Mouse (Mus musculus) forebrain, embryonic 16.5 days (tissue): ENCODE data around the gene Prkar2b. TPM values are rescaled to one million over a fixed set of nuclear protein-coding genes. Genes with fewer than 3 reads are reported as not detected.

ENCODE experiments used
- ATAC-seq: fragments of 200-750 bp; cut with Nextera tagmentation; 2 replicates; pipeline ENCODE4 v1.8.0; 2017; ENCODE audit warnings: mild to moderate bottlenecking, moderate library complexity
- H3K27ac ChIP-seq: fragments of 300-500 bp; sonication (generic); 2 replicates; pipeline ENCODE4 v1.5.1; 2014; ENCODE audit warnings: low read length, control low read depth
- H3K27me3 ChIP-seq: fragments of 300-500 bp; sonication (generic); replicated peaks from 2 replicates; pipeline ENCODE4 v1.6.1; 2014; ENCODE audit warnings: low read length; ENCODE audit not compliant: control insufficient read depth, insufficient read depth
- H3K36me3 ChIP-seq: fragments of 300-500 bp; sonication (generic); 2 replicates; pipeline ENCODE4 v1.6.1; 2014; ENCODE audit not compliant: control insufficient read depth, insufficient read depth
- H3K4me1 ChIP-seq: fragments of 300-500 bp; sonication (generic); replicated peaks from 2 replicates; pipeline ENCODE4 v1.6.1; 2014; ENCODE audit warnings: low read length; ENCODE audit not compliant: control insufficient read depth, insufficient read depth
- H3K4me2 ChIP-seq: fragments of 300-500 bp; sonication (generic); 2 replicates; pipeline ENCODE4 v1.6.1; 2014; ENCODE audit warnings: mild to moderate bottlenecking, low read length, control low read depth
- H3K4me3 ChIP-seq: fragments of 300-500 bp; sonication (generic); replicated peaks from 2 replicates; pipeline ENCODE4 v1.5.1; 2014; ENCODE audit warnings: mild to moderate bottlenecking, low read length, control low read depth
- H3K9ac ChIP-seq: fragments of 300-500 bp; sonication (generic); replicated peaks from 2 replicates; pipeline ENCODE4 v1.6.1; 2014; ENCODE audit warnings: low read depth, low read length, control low read depth
- H3K9me3 ChIP-seq: fragments of 300-500 bp; sonication (generic); 2 replicates; pipeline ENCODE4 v1.6.1; 2016; ENCODE audit warnings: low read length; ENCODE audit not compliant: control insufficient read depth
- WGBS: fragments of 180-500 bp; shearing (Covaris S2); extraction: QIAGEN DNeasy Blood & Tissue Kit; methylation state at CpG from one replicate; pipeline ENCODE4 v1.1.7; 2014; 5-methylcytosine and 5-hydroxymethylcytosine counted together
- polyA plus RNA-seq: library from polyadenylated mRNA; unstranded; fragments of >200 nt; fragmentation: Nextera tagmentation; extraction: Ambion mirVana; gene quantifications from 2 replicates; pipeline ENCODE4 v1.2.1, GENCODE M21; 2015

The Prkar2b gene
- polyA plus RNA-seq, 1 experiment from 2014 or later, result 140 TPM

DNA sequence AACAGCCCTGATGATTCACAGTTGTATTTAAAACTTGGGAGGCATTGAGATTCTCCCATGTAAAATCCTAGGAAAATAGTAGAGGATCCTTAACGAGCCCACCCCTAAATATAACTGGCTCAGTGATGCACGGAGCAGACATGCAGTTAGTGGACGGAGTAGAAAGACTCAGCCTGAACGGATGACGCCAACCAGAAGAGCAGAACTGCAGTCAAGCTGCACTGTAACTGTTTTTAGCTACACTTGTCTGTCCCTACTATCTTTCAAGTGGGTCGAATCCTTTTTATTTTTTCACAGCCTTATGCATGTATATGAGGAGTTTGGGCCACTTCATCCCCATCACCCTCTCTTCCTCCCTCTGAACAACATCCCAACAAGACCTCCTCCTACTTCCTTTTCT lies 75.4 kb downstream of the Prkar2b start:
- 74% methylated on average over 6 of the region's 6 CpGs for WGBS
- no peaks in the 10 kb centered on the region for H3K27me3 ChIP-seq
- no peak for ATAC-seq
- H3K4me2 ChIP-seq, result no peak overlapping the region
- H3K27ac ChIP-seq, result no peak overlapping the region
- H3K36me3 ChIP-seq, result no peaks in the 10 kb centered on the region
- no peak overlapping the region for H3K9ac ChIP-seq
- H3K4me3 ChIP-seq, result no peak overlapping the region
- H3K4me1 ChIP-seq, result peaks cover 26% of the 10 kb centered on the region
- H3K9me3 ChIP-seq, result no peaks in the 10 kb centered on the region

DNA sequence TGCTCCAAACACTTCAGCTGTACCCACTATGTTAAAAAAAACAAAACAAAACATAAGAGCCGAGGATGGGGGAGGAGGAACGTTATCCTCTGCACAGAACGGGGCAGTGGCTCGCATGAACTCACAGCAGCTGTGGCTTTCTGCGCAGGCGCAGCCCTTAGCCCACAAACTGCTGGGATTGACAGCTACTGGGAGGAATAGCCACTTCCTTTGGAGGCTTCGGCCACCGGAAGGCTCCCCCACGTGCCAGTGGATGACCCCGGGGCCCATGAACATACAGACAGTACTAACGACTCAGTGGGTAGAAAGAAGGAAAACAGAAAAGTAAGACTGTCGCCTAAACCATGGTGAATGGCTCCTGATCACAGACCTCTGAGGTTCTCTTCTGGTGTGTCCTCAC lies 76.4 kb downstream of the Prkar2b start:
- Histone ChIP-seq H3K36me3 (no peaks in the 10 kb centered on the region), H3K4me1 (peaks cover 23% of the 10 kb centered on the region), H3K4me3 (no peak overlapping the region), H3K27ac (peak overlapping the region; percentile 87), H3K4me2 (no peak overlapping the region), H3K9ac (no peak overlapping the region), H3K27me3 (no peaks in the 10 kb centered on the region), H3K9me3 (no peaks in the 10 kb centered on the region)
- ATAC-seq, result no peak
- WGBS, result 69% methylated on average over 12 of the region's 12 CpGs

DNA sequence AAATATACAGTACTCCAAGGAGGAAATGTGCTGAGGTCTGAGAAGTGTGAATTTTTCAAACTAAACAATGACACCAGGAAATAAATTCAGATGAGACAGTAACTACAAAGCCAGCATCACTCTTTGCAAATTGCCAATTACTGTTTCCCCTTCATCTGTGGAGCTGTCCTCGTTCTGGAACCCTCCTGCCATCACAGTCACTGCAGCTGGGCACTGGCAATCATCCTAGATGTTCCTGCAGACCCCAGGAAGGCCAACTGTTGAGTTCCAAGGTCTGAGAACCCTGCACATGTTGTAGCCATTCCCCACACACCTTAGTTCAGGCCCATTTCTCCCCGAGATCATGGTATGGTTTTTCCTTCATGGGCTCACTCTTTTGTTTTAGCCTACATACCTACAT lies 76.9 kb downstream of the Prkar2b start:
- H3K27me3 ChIP-seq, result no peaks in the 10 kb centered on the region
- H3K4me2 ChIP-seq, result no peak overlapping the region; the same call in 1 of the 2 replicates
- H3K4me1 ChIP-seq, result peaks cover 23% of the 10 kb centered on the region
- ATAC-seq, result peak; percentile 41; the same call in 1 of the 2 replicates
- H3K9me3 ChIP-seq, result no peaks in the 10 kb centered on the region
- no peak overlapping the region for H3K4me3 ChIP-seq
- H3K9ac ChIP-seq, result no peak overlapping the region
- 18% methylated on average over 2 of the region's 2 CpGs for WGBS
- H3K36me3 ChIP-seq, result no peaks in the 10 kb centered on the region
- H3K27ac ChIP-seq, result peak overlapping the region; percentile 87

DNA sequence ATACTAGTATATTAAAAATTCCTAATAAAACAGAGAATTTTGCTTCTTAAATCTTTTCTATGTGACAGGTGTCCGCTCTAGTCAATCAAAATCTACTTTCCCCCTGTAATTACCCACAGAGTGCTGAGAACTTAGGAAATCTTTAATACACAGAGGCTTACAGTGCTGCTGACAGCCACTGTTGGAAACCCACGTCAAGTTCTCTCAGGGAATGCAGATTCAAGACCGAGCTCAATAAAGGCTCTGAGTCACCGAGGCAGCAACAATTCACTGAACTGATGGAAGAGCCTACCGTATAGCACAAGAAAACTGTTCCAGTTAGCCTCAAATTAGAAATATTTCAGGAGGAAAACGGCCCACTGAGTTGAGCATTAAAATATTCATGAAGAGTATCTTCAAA lies 77.3 kb downstream of the Prkar2b start:
- peaks cover 23% of the 10 kb centered on the region for H3K4me1 ChIP-seq
- no peaks in the 10 kb centered on the region for H3K9me3 ChIP-seq
- H3K27me3 ChIP-seq, result no peaks in the 10 kb centered on the region
- H3K36me3 ChIP-seq, result no peaks in the 10 kb centered on the region
- H3K4me3 ChIP-seq, result no peak overlapping the region
- H3K9ac ChIP-seq, result no peak overlapping the region
- ATAC-seq, result peak; percentile 63
- H3K4me2 ChIP-seq, result no peak overlapping the region
- 23% methylated on average over 6 of the region's 6 CpGs for WGBS
- H3K27ac ChIP-seq, result peak overlapping the region; percentile 81

DNA sequence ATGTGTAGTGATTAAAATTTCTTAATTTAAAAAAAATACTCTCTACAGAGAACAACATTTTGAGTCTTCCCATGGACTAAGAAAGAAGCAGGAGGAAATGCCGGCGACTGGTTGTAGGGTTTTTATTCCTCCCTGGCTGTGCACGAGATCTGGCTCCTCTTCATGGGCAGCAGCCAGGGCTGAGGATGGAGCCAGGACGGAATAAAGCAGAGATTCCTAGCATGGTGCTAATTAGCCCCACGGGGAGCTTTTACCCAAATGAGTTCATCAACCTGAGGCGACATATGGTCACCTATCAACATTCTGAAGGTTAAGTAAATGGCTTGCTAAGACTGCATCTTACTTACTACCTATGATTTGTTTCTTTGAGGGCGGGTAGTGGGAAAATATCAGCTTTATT lies 77.9 kb downstream of the Prkar2b start:
- ATAC-seq, result peak; percentile 83
- H3K27ac ChIP-seq, result peak overlapping the region; percentile 77
- no peaks in the 10 kb centered on the region for H3K9me3 ChIP-seq
- no peak overlapping the region for H3K9ac ChIP-seq
- peak overlapping the region; percentile 19; the same call in 1 of the 2 replicates for H3K4me2 ChIP-seq
- H3K36me3 ChIP-seq, result no peaks in the 10 kb centered on the region
- no peak overlapping the region for H3K4me3 ChIP-seq
- H3K27me3 ChIP-seq, result no peaks in the 10 kb centered on the region
- 27% methylated on average over 7 of the region's 7 CpGs for WGBS
- H3K4me1 ChIP-seq, result peaks cover 24% of the 10 kb centered on the region

DNA sequence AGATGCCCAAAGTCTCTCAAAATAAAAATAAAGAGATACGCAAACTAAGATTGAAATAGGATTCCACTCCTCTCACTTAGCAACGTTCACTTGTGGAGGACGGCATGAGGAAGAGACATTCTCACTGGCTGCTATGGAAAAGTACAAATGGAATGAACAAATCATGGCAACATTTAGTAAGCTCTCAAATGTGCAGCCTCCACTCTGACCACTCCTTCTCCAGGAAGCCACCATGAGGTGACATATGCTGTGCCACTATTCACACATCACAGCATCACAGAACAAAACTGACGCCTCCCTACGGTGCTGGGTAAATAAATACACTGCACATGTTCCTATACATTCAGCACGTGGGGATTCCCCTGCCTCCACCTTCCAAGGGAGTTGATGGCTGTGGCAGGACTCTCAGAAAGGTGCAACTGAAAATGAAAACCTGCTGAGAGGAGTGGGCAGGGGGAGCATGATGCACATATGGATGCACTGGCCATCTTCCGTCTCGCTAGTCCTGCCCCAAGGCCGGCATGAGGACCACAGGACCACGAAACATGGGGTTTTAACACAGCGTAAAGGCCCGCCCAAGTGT lies 83.4 kb downstream of the Prkar2b start:
- H3K4me2 ChIP-seq, result no peak overlapping the region
- no peaks in the 10 kb centered on the region for H3K36me3 ChIP-seq
- no peak overlapping the region for H3K4me3 ChIP-seq
- ATAC-seq, result no peak
- H3K9me3 ChIP-seq, result no peaks in the 10 kb centered on the region
- H3K9ac ChIP-seq, result no peak overlapping the region
- 70% methylated on average over 12 of the region's 12 CpGs for WGBS
- H3K27me3 ChIP-seq, result no peaks in the 10 kb centered on the region
- H3K27ac ChIP-seq, result no peak overlapping the region
- peaks cover 22% of the 10 kb centered on the region for H3K4me1 ChIP-seq

DNA sequence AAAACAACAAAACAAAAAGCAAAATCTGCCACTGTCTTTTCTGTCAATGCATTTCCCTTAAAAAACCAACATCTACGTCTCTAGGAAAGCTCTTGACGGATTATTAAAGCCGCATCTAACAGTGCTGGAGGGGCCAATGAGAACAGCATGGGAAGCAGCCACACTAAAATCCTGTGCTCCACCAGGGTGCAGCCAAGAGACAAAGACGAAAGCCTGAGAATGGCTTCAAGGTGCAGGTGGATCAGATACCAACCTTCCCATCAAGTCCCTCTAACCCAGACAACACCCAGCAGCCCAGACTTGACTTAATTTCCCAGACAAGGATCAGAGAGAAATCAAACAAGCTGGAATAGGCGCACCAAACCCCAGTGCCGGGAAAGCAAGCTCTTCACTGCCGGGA lies 84.6 kb downstream of the Prkar2b start:
- WGBS, result 47% methylated on average over 7 of the region's 7 CpGs
- Histone ChIP-seq H3K4me2 (no peak overlapping the region), H3K27ac (no peak overlapping the region)

DNA sequence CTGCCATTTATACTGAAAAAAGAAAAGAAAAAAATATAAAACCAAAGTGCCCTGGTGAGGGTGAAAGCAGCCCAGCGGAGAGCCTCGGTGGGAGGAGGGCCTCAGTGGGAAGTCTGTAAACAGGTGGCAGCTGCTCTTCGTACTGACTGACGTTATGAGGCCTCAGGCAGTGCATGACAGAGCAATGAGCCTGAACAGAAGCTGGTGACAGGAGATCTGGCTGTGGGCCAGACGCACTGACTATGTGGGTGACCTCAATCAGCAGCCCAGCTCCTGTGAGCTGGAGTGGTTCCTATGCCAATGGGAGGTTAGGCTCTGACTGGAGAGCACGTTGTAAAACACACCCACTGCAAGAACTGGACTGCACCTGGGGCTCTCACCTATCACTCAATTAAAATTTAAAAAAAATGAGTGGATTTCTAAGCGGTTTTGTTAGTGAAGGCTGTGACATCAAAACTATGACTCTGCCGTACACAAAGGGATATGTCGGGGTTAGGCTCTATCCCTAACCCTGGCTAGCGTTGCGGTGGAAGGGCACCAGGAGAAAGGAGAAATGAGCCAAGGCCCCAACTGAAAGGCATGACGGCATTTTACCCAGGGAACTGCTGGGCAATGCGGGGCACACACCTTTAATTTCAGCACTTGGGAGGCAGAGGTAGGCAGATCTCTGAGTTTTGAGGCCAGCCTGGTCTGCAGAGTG lies 87.5 kb downstream of the Prkar2b start:
- Histone ChIP-seq H3K36me3 (no peaks in the 10 kb centered on the region), H3K4me1 (peaks cover 20% of the 10 kb centered on the region), H3K4me3 (no peak overlapping the region), H3K9ac (no peak overlapping the region), H3K4me2 (no peak overlapping the region), H3K9me3 (no peaks in the 10 kb centered on the region), H3K27me3 (no peaks in the 10 kb centered on the region), H3K27ac (no peak overlapping the region)
- 39% methylated on average over 13 of the region's 13 CpGs for WGBS
- peak; percentile 89 for ATAC-seq

More for the DNA sequence above, 84.6 kb downstream of the Prkar2b start:
- peaks cover 20% of the 10 kb centered on the region for H3K4me1 ChIP-seq
- H3K27me3 ChIP-seq, result no peaks in the 10 kb centered on the region
- no peak for ATAC-seq
- H3K36me3 ChIP-seq, result no peaks in the 10 kb centered on the region
- no peaks in the 10 kb centered on the region for H3K9me3 ChIP-seq
- no peak overlapping the region for H3K4me3 ChIP-seq
- H3K9ac ChIP-seq, result no peak overlapping the region

DNA sequence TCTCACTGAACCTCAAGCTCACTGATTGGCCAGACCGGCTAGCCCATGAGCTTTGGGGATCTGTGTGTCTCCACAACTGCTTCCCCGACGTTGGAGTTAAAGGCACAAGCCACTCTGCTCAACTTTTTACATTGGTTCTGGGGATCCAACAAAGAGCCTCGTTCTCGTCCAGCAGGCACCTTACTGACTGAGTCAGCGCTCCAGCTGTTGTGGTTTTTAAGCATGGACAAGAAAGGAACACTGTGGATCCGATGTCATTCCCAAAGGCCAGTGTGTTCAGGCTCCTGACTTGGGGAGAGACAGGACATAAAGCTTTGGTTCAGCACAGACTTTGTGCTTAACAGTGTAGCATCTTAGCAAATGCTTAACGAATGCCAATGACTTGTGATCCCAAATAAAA lies 89.5 kb downstream of the Prkar2b start:
- Histone ChIP-seq H3K4me3 (no peak overlapping the region), H3K4me1 (peaks cover 6% of the 10 kb centered on the region), H3K9me3 (no peaks in the 10 kb centered on the region), H3K27ac (no peak overlapping the region), H3K9ac (no peak overlapping the region), H3K4me2 (no peak overlapping the region), H3K36me3 (no peaks in the 10 kb centered on the region), H3K27me3 (no peaks in the 10 kb centered on the region)
- ATAC-seq, result no peak
- 84% methylated on average over 8 of the region's 8 CpGs for WGBS
